Mouse (Mus musculus): ENCODE results near the gene Egflam. TPM values are rescaled to one million over a fixed set of nuclear protein-coding genes. Genes with fewer than 3 reads are reported as not detected.
A peak's percentile ranks its signal among the peaks of the same experiment; 100 is the strongest.

Gene Egflam
- polyA plus RNA-seq, 1 experiment from 2014 or later, result 4.9 TPM

GRCm38 (mm10) chr15:7281579-7281978, 116.6 kb downstream of the Egflam start:
- Histone ChIP-seq H3K4me1 (no peaks in the 10 kb centered on the region), H3K36me3 (replicated peaks) (no peaks in the 10 kb centered on the region), H3K9me3 (no peaks in the 10 kb centered on the region), H3K4me3 (no peak overlapping the region), H3K27me3 (ENCODE audit: poor library complexity, severe bottlenecking) (no peaks in the 10 kb centered on the region), H3K27ac (no peak overlapping the region)
- DNase-seq (ENCODE audit: extremely low spot score, low spot score), result no peak
- 68% methylated on average over 6 of the region's 6 CpGs for WGBS

GRCm38 (mm10) chr15:7263822-7264221, 134.4 kb downstream of the Egflam start:
- Histone ChIP-seq H3K27ac (no peak overlapping the region), H3K27me3 (ENCODE audit: poor library complexity, severe bottlenecking) (no peaks in the 10 kb centered on the region), H3K4me1 (no peaks in the 10 kb centered on the region), H3K36me3 (replicated peaks) (no peaks in the 10 kb centered on the region), H3K9me3 (no peaks in the 10 kb centered on the region), H3K4me3 (no peak overlapping the region)
- WGBS, result 17% methylated on average over 3 of the region's 3 CpGs
- peak; percentile 61 for DNase-seq (ENCODE audit: extremely low spot score, low spot score)

- Histone ChIP-seq H3K36me3 (replicated peaks) (no peaks in the 10 kb centered on the region), H3K27ac (no peak overlapping the region), H3K27me3 (ENCODE audit: poor library complexity, severe bottlenecking) (no peaks in the 10 kb centered on the region), H3K9me3 (no peaks in the 10 kb centered on the region), H3K4me1 (no peaks in the 10 kb centered on the region), H3K4me3 (no peak overlapping the region)
- DNase-seq (ENCODE audit: extremely low spot score, low spot score), result no peak
- WGBS, result 94% methylated on average over 9 of the region's 9 CpGs
Measured at GRCm38 (mm10) chr15:7263339-7263738, 134.9 kb downstream of the Egflam start.

DNA sequence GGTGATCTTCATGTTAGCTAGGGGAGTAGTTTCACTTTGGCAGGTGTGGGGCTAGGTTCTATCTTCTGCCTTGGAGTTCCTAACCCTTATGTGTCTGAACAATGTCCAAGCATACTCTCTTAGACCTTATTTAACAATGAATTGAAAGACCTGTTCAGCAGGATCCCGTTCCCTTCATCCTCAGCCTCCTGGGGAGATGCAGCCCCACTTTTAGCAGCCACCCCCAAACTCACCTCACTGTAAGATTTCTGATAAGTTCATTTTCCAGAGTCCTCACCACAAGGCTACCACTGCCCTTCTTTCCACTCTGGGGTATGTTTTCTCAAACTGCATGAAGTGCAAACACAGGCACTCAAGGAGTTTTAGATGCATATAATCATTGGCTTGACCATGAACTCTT, 136.8 kb downstream of the Egflam start:
- H3K36me3 ChIP-seq (replicated peaks), result no peaks in the 10 kb centered on the region
- DNase-seq (ENCODE audit: extremely low spot score, low spot score), result no peak
- no peaks in the 10 kb centered on the region for H3K27me3 ChIP-seq (ENCODE audit: poor library complexity, severe bottlenecking)
- no peaks in the 10 kb centered on the region for H3K9me3 ChIP-seq
- no peak overlapping the region for H3K27ac ChIP-seq
- no peaks in the 10 kb centered on the region for H3K4me1 ChIP-seq
- 90% methylated on average over 1 of the region's 1 CpGs for WGBS
- no peak overlapping the region for H3K4me3 ChIP-seq

- 88% methylated on average over 3 of the region's 3 CpGs for WGBS
- no peaks in the 10 kb centered on the region for H3K27me3 ChIP-seq (ENCODE audit: poor library complexity, severe bottlenecking)
- H3K27ac ChIP-seq, result no peak overlapping the region
- no peak for DNase-seq (ENCODE audit: extremely low spot score, low spot score)
- H3K4me1 ChIP-seq, result no peaks in the 10 kb centered on the region
- H3K36me3 ChIP-seq (replicated peaks), result no peaks in the 10 kb centered on the region
- no peak overlapping the region for H3K4me3 ChIP-seq
- no peaks in the 10 kb centered on the region for H3K9me3 ChIP-seq
Measured at GRCm38 (mm10) chr15:7256577-7256976, 141.6 kb downstream of the Egflam start.

- no peak for DNase-seq (ENCODE audit: extremely low spot score, low spot score)
- H3K4me1 ChIP-seq, result no peaks in the 10 kb centered on the region
- H3K36me3 ChIP-seq (replicated peaks), result no peaks in the 10 kb centered on the region; the same call in 1 of the 2 replicates
- no peak overlapping the region for H3K4me3 ChIP-seq
- WGBS, result 95% methylated on average over 6 of the region's 6 CpGs
- H3K27me3 ChIP-seq (ENCODE audit: poor library complexity, severe bottlenecking), result no peaks in the 10 kb centered on the region
- H3K27ac ChIP-seq, result no peak overlapping the region
- peaks cover 7% of the 10 kb centered on the region; the same call in 1 of the 2 replicates for H3K9me3 ChIP-seq
Measured at GRCm38 (mm10) chr15:7253326-7253725, 144.9 kb downstream of the Egflam start.

DNA sequence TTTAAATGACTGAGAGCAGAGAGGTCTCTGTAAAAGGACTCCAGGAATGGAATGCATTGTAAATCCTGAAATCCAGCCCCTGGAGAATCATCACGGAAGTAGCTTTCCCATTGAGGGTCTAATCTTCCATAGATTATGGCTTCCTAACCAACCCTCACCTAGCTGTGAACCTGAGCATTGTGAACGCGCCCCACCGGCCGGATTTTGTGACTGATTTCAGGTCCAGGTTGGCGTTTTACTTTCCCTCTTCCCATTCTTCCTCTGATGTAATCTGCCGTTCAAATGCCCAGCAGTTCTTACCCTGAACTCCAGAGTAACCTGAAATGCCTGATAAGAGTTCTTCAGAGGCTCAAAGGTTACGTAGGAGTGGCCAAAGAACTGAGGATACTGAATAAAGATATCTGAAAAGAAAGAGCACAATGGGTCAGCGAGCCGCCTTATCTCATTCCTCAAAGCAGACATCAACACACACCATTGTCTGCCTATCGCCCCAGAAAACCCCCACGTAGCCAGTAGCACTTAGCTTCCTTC, 146.0 kb downstream of the Egflam start:
- Histone ChIP-seq H3K27me3 (ENCODE audit: poor library complexity, severe bottlenecking) (no peaks in the 10 kb centered on the region), H3K36me3 (replicated peaks) (no peaks in the 10 kb centered on the region; the same call in 1 of the 2 replicates), H3K4me3 (no peak overlapping the region), H3K4me1 (no peaks in the 10 kb centered on the region), H3K27ac (no peak overlapping the region), H3K9me3 (peaks cover 7% of the 10 kb centered on the region; the same call in 1 of the 2 replicates)
- 77% methylated on average over 12 of the region's 12 CpGs for WGBS
- no peak for DNase-seq (ENCODE audit: extremely low spot score, low spot score)

GRCm38 (mm10) chr15:7251042-7251441, 147.2 kb downstream of the Egflam start:
- Histone ChIP-seq H3K9me3 (peaks cover 7% of the 10 kb centered on the region; the same call in 1 of the 2 replicates), H3K4me1 (no peaks in the 10 kb centered on the region), H3K27ac (no peak overlapping the region), H3K4me3 (no peak overlapping the region), H3K27me3 (ENCODE audit: poor library complexity, severe bottlenecking) (no peaks in the 10 kb centered on the region), H3K36me3 (replicated peaks) (no peaks in the 10 kb centered on the region; the same call in 1 of the 2 replicates)
- no peak for DNase-seq (ENCODE audit: extremely low spot score, low spot score)
- WGBS, result 95% methylated on average over 9 of the region's 9 CpGs

- Histone ChIP-seq H3K4me3 (no peak overlapping the region), H3K9me3 (peaks cover 7% of the 10 kb centered on the region; the same call in 1 of the 2 replicates), H3K27ac (no peak overlapping the region), H3K36me3 (replicated peaks) (no peaks in the 10 kb centered on the region; the same call in 1 of the 2 replicates), H3K27me3 (ENCODE audit: poor library complexity, severe bottlenecking) (no peaks in the 10 kb centered on the region), H3K4me1 (no peaks in the 10 kb centered on the region)
- WGBS, result 95% methylated on average over 4 of the region's 4 CpGs
- no peak for DNase-seq (ENCODE audit: extremely low spot score, low spot score)
Measured at GRCm38 (mm10) chr15:7249216-7249615, 149.0 kb downstream of the Egflam start.

GRCm38 (mm10) chr15:7247321-7247720, 150.9 kb downstream of the Egflam start:
- no peaks in the 10 kb centered on the region for H3K4me1 ChIP-seq
- no peak overlapping the region for H3K27ac ChIP-seq
- no peak for DNase-seq (ENCODE audit: extremely low spot score, low spot score)
- WGBS, result 90% methylated on average over 8 of the region's 8 CpGs
- no peak overlapping the region for H3K4me3 ChIP-seq
- H3K36me3 ChIP-seq (replicated peaks), result no peaks in the 10 kb centered on the region; the same call in 1 of the 2 replicates
- H3K9me3 ChIP-seq, result peaks cover 7% of the 10 kb centered on the region; the same call in 1 of the 2 replicates
- H3K27me3 ChIP-seq (ENCODE audit: poor library complexity, severe bottlenecking), result no peaks in the 10 kb centered on the region

DNA sequence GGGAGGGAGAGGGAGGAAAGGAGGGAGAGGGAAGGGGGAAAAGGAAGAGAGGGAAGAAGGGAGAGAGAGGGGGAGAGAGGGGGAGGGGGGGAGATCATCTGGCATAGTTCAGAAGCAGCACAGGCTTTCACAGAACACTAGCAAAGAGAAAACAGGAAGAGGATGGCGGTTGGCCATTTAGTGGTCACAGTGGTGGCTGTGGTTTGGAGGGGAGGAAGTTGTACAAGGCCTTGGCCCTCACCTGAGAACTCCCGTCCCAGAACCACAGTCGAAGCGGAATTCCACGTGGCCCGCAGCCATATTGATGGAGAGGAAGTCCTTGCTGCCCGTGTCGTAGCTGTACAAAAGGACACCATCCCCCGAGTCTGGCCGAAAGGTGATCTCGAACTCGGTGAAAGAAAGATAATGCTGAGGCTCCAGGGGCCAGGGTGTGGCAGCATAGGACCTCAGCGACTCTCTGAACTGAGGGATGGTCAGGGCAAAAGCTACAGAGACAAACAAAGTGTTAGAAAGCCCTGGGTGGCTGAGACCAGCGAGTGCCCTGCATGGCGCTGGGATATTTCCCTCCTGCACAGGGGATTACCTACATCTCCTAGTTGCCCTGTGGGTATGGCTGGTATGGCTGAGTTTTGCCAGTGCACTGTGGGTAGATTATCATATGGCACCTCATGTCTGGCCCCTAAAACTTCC, 155.9 kb downstream of the Egflam start:
- H3K9me3 ChIP-seq, result no peaks in the 10 kb centered on the region

DNA sequence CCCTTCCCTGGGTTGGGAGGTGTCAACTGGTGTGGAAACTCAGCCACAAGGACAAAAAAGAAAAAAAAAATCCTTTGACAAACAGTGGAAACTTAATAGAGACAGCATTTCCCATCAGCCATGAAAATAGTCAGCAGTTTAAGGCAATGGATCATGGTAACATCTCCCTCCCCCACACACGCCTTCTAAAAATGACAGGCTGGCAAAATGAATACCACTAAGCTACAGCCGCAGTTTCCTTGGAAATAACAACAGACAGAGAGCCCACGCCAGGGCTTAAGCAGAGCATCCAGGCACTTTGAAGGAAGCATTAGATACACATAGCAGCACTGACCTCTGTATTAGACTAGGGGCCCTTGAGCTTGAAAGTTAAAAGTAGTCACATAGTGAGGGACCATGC, 157.2 kb downstream of the Egflam start:
- H3K4me3 ChIP-seq, result no peak overlapping the region
- H3K27ac ChIP-seq, result no peak overlapping the region
- no peak for DNase-seq (ENCODE audit: extremely low spot score, low spot score)
- peaks cover 7% of the 10 kb centered on the region; the same call in 1 of the 2 replicates for H3K4me1 ChIP-seq
- H3K36me3 ChIP-seq (replicated peaks), result no peaks in the 10 kb centered on the region
- H3K27me3 ChIP-seq (ENCODE audit: poor library complexity, severe bottlenecking), result no peaks in the 10 kb centered on the region
- 84% methylated on average over 3 of the region's 3 CpGs for WGBS
- no peaks in the 10 kb centered on the region for H3K9me3 ChIP-seq

More for the DNA sequence above, 155.9 kb downstream of the Egflam start:
- Histone ChIP-seq H3K27me3 (ENCODE audit: poor library complexity, severe bottlenecking) (no peaks in the 10 kb centered on the region), H3K27ac (no peak overlapping the region), H3K4me3 (no peak overlapping the region), H3K36me3 (replicated peaks) (no peaks in the 10 kb centered on the region), H3K4me1 (peaks cover 7% of the 10 kb centered on the region; the same call in 1 of the 2 replicates)
- no peak for DNase-seq (ENCODE audit: extremely low spot score, low spot score)
- 78% methylated on average over 15 of the region's 15 CpGs for WGBS

DNA sequence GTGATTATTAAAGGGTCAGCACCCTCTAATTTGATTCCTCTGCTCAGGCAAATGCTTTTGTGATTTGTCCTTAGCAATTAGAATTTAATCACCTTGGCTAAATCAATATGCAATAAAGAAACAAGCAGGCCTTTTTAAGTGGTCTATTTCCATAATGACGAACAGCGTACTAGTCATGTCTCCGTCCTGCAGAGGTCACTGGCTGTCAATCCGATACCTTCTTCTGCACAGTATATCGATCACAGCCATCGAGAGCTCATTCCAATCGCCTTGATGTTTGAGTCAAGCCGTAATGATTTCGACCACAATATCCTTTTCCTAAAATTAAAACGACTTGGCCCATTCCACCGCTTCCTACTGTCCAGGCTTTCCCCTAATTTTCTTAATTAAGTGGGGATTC, 158.3 kb downstream of the Egflam start:
- Histone ChIP-seq H3K27ac (no peak overlapping the region), H3K36me3 (replicated peaks) (no peaks in the 10 kb centered on the region), H3K4me3 (no peak overlapping the region), H3K9me3 (no peaks in the 10 kb centered on the region), H3K27me3 (ENCODE audit: poor library complexity, severe bottlenecking) (no peaks in the 10 kb centered on the region), H3K4me1 (peaks cover 7% of the 10 kb centered on the region; the same call in 1 of the 2 replicates)
- DNase-seq (ENCODE audit: extremely low spot score, low spot score), result no peak
- WGBS, result 84% methylated on average over 11 of the region's 11 CpGs
